Mouse (Mus musculus): ENCODE results near the gene Casp8ap2. TPM values are rescaled to one million over a fixed set of nuclear protein-coding genes. Genes with fewer than 3 reads are reported as not detected.

Casp8ap2 gene
- polyA plus RNA-seq, 1 experiment from 2014 or later: 55.9 TPM

GRCm38 (mm10) chr4:32674025-32674424, 58.8 kb downstream of the Casp8ap2 start:
- Histone ChIP-seq H3K27ac (no peak overlapping the region), H3K27me3 (replicated peaks) (no peaks in the 10 kb centered on the region), H3K4me3 (replicated peaks) (no peak overlapping the region), H3K9me3 (no peaks in the 10 kb centered on the region), H3K9ac (no peak overlapping the region), H3K4me1 (no peaks in the 10 kb centered on the region), H3K4me2 (no peak overlapping the region), H3K36me3 (peaks cover 32% of the 10 kb centered on the region)
- WGBS: 79% methylated on average over 2 of the region's 2 CpGs
- ATAC-seq (ENCODE audit: insufficient read depth, low FRiP score, low read depth): no peak

DNA sequence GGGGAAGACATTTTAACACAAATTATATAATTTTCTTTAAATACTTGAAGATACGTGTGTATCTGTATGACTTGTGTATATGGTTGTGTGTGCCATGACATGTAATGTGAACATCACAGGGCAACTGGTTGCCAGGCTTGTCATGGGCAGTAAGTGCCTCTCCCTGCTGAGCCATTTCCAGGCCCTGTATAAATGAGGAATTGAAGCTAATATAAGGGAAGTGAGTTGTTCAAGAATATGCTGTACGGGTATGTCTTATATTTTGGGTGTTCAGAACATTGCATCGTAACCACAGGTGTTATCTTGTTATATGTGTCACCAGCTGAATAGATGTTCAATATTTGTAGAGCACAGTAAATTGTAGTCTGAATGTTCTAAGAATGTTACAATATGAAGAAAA, 62.2 kb downstream of the Casp8ap2 start:
- no peak overlapping the region for H3K27ac ChIP-seq
- H3K27me3 ChIP-seq (replicated peaks): no peaks in the 10 kb centered on the region
- 94% methylated on average over 3 of the region's 3 CpGs for WGBS
- no peak for ATAC-seq (ENCODE audit: insufficient read depth, low FRiP score, low read depth)
- H3K9ac ChIP-seq: no peak overlapping the region
- H3K4me3 ChIP-seq (replicated peaks): no peak overlapping the region
- H3K4me2 ChIP-seq: no peak overlapping the region
- H3K4me1 ChIP-seq: no peaks in the 10 kb centered on the region
- no peaks in the 10 kb centered on the region for H3K9me3 ChIP-seq
- H3K36me3 ChIP-seq: peaks cover 28% of the 10 kb centered on the region

DNA sequence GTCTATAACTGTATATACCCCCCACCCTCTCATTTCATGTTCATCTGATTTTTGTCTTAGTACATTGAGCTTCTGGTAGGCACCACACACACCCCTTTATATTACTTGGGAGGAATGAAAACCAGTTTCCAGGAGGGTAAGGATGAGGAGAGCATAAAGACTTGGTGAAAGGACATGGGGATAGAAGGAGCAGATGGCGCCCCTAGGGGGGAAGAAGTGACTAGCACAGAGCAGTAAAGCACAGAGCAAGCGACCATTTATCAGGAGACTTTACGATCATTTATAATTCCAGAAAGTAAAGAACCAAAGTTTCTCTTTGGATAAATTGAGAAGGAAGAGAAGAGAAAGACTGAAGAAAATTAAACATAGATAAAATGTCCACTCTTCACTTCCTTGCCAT, 65.6 kb downstream of the Casp8ap2 start:
- ATAC-seq (ENCODE audit: insufficient read depth, low FRiP score, low read depth): no peak
- H3K9ac ChIP-seq: no peak overlapping the region
- WGBS: 73% methylated on average over 3 of the region's 3 CpGs
- H3K27me3 ChIP-seq (replicated peaks): no peaks in the 10 kb centered on the region
- no peaks in the 10 kb centered on the region for H3K4me1 ChIP-seq
- H3K36me3 ChIP-seq: peaks cover 16% of the 10 kb centered on the region
- no peaks in the 10 kb centered on the region for H3K9me3 ChIP-seq
- H3K4me3 ChIP-seq (replicated peaks): no peak overlapping the region
- H3K4me2 ChIP-seq: no peak overlapping the region
- no peak overlapping the region for H3K27ac ChIP-seq

- Histone ChIP-seq H3K4me3 (replicated peaks) (no peak overlapping the region), H3K36me3 (peaks cover 13% of the 10 kb centered on the region), H3K9me3 (no peaks in the 10 kb centered on the region), H3K9ac (no peak overlapping the region), H3K27ac (no peak overlapping the region), H3K4me2 (no peak overlapping the region), H3K27me3 (replicated peaks) (no peaks in the 10 kb centered on the region), H3K4me1 (no peaks in the 10 kb centered on the region)
- ATAC-seq (ENCODE audit: insufficient read depth, low FRiP score, low read depth): no peak
- WGBS: 43% methylated on average over 4 of the region's 4 CpGs
Observed at GRCm38 (mm10) chr4:32682471-32682870, 67.2 kb downstream of the Casp8ap2 start.

DNA sequence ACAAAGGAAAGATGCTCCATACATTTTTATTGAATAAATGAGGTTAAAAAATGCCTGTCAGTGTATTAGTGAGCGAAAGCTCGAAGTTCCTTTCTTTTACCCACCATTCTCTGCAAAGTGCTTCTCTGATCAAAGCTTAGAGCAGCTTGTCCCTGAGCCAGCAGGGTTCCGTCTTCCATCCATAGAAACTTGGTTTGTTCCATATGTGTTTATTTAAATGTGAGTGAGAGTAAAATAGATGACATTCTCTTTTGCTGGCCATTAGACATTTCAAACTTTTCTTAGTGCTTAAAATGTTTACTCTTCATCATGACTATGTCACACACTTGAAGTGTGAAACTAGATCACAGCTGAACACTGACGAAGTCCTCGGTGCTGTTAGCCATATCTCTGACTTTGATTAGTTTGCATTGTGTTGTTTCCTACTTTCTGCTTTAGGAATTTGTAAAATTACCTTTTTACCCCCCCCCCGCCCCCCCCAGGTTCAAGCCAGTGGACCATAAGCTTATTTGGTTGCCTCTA, 67.9 kb downstream of the Casp8ap2 start:
- Histone ChIP-seq H3K4me2 (no peak overlapping the region), H3K4me1 (no peaks in the 10 kb centered on the region), H3K36me3 (peaks cover 11% of the 10 kb centered on the region), H3K4me3 (replicated peaks) (no peak overlapping the region), H3K27ac (no peak overlapping the region), H3K27me3 (replicated peaks) (no peaks in the 10 kb centered on the region), H3K9me3 (no peaks in the 10 kb centered on the region), H3K9ac (no peak overlapping the region)
- 55% methylated on average over 6 of the region's 6 CpGs for WGBS
- ATAC-seq (ENCODE audit: insufficient read depth, low FRiP score, low read depth): no peak

Other genes with a start within 250 kb of the Casp8ap2 start
- gene Gja10, start 12.7 kb upstream of the Casp8ap2 start, polyA plus RNA-seq (2015; fragmentation: Nextera tagmentation; extraction: Ambion mirVana): 0.13 TPM in 1 of 2 replicates, not detected in the other
- 12.3 and 15.3 TPM in 2 replicates for gene Mdn1, start 41.7 kb downstream of the Casp8ap2 start, polyA plus RNA-seq (2015; fragmentation: Nextera tagmentation; extraction: Ambion mirVana)
- 91.3 and 101 TPM in 2 replicates for gene Lyrm2, start 184.8 kb downstream of the Casp8ap2 start, polyA plus RNA-seq (2015; fragmentation: Nextera tagmentation; extraction: Ambion mirVana)